Mouse (Mus musculus): Measurements from ENCODE around the gene Fam189a2. TPM values are rescaled to one million over a fixed set of nuclear protein-coding genes. Genes with fewer than 3 reads are reported as not detected.

The Fam189a2 gene
- polyA plus RNA-seq, 1 experiment: 6.4 TPM

GRCm38 (mm10) chr19:23967156-23967555 is 63.7 kb downstream of the Fam189a2 start:
- 51% methylated on average over 2 of the region's 2 CpGs for WGBS
- TF ChIP-seq POLR2A (IDR thresholded peaks at IDR 0.05; ENCODE audit: low read depth, low read length) (no peak), CTCF (IDR thresholded peaks at IDR 0.05; ENCODE audit: extremely low read depth, insufficient read length, insufficient replicate concordance, low read depth, low read length) (no peak)

GRCm38 (mm10) chr19:23966376-23966775 is 64.4 kb downstream of the Fam189a2 start:
- Histone ChIP-seq H3K27ac (ENCODE audit: insufficient read depth, low read depth, low read length) (no peak overlapping the region), H3K36me3 (ENCODE audit: control insufficient read depth, insufficient read depth, low read length) (no peaks in the 10 kb centered on the region), H3K4me3 (ENCODE audit: low read depth, low read length) (no peak overlapping the region), H3K4me1 (ENCODE audit: control insufficient read depth, insufficient read depth, insufficient read length, low read length) (no peaks in the 10 kb centered on the region), H3K27me3 (ENCODE audit: control insufficient read depth, insufficient read depth, low read length) (no peaks in the 10 kb centered on the region)
- TF ChIP-seq CTCF (IDR thresholded peaks at IDR 0.05; ENCODE audit: extremely low read depth, insufficient read length, insufficient replicate concordance, low read depth, low read length) (no peak), POLR2A (IDR thresholded peaks at IDR 0.05; ENCODE audit: low read depth, low read length) (no peak)
- 85% methylated on average over 9 of the region's 9 CpGs for WGBS

More at GRCm38 (mm10) chr19:23967156-23967555, 63.7 kb downstream of the Fam189a2 start:
- H3K27me3 ChIP-seq (ENCODE audit: control insufficient read depth, insufficient read depth, low read length): no peaks in the 10 kb centered on the region
- no peaks in the 10 kb centered on the region for H3K36me3 ChIP-seq (ENCODE audit: control insufficient read depth, insufficient read depth, low read length)
- no peak overlapping the region for H3K4me3 ChIP-seq (ENCODE audit: low read depth, low read length)
- H3K27ac ChIP-seq (ENCODE audit: insufficient read depth, low read depth, low read length): no peak overlapping the region
- no peaks in the 10 kb centered on the region for H3K4me1 ChIP-seq (ENCODE audit: control insufficient read depth, insufficient read depth, insufficient read length, low read length)

- Histone ChIP-seq H3K27ac (ENCODE audit: insufficient read depth, low read depth, low read length) (no peak overlapping the region), H3K4me1 (ENCODE audit: control insufficient read depth, insufficient read depth, insufficient read length, low read length) (no peaks in the 10 kb centered on the region), H3K36me3 (ENCODE audit: control insufficient read depth, insufficient read depth, low read length) (no peaks in the 10 kb centered on the region), H3K27me3 (ENCODE audit: control insufficient read depth, insufficient read depth, low read length) (no peaks in the 10 kb centered on the region), H3K4me3 (ENCODE audit: low read depth, low read length) (no peak overlapping the region)
- TF ChIP-seq CTCF (IDR thresholded peaks at IDR 0.05; ENCODE audit: extremely low read depth, insufficient read length, insufficient replicate concordance, low read depth, low read length) (no peak), POLR2A (IDR thresholded peaks at IDR 0.05; ENCODE audit: low read depth, low read length) (no peak)
- WGBS: 83% methylated on average over 10 of the region's 10 CpGs
Measured at GRCm38 (mm10) chr19:23964401-23964910, 66.4 kb downstream of the Fam189a2 start.

GRCm38 (mm10) chr19:23961516-23961915 is 69.3 kb downstream of the Fam189a2 start:
- TF ChIP-seq POLR2A (IDR thresholded peaks at IDR 0.05; ENCODE audit: low read depth, low read length): no peak
- TF ChIP-seq CTCF (IDR thresholded peaks at IDR 0.05; ENCODE audit: extremely low read depth, insufficient read length, insufficient replicate concordance, low read depth, low read length): peak; percentile 97; the same call in 1 of the 2 replicates
- WGBS: 3% methylated on average over 8 of the region's 8 CpGs
- no peak overlapping the region for H3K4me3 ChIP-seq (ENCODE audit: low read depth, low read length)
- H3K27me3 ChIP-seq (ENCODE audit: control insufficient read depth, insufficient read depth, low read length): no peaks in the 10 kb centered on the region
- H3K36me3 ChIP-seq (ENCODE audit: control insufficient read depth, insufficient read depth, low read length): no peaks in the 10 kb centered on the region
- H3K4me1 ChIP-seq (ENCODE audit: control insufficient read depth, insufficient read depth, insufficient read length, low read length): no peaks in the 10 kb centered on the region
- no peak overlapping the region for H3K27ac ChIP-seq (ENCODE audit: insufficient read depth, low read depth, low read length)

GRCm38 (mm10) chr19:23960831-23961447 is 69.9 kb downstream of the Fam189a2 start:
- H3K4me3 ChIP-seq (ENCODE audit: low read depth, low read length): no peak overlapping the region
- no peak overlapping the region for H3K27ac ChIP-seq (ENCODE audit: insufficient read depth, low read depth, low read length)
- 66% methylated on average over 6 of the region's 6 CpGs for WGBS
- no peaks in the 10 kb centered on the region for H3K27me3 ChIP-seq (ENCODE audit: control insufficient read depth, insufficient read depth, low read length)
- no peak for TF ChIP-seq POLR2A (IDR thresholded peaks at IDR 0.05; ENCODE audit: low read depth, low read length)
- TF ChIP-seq CTCF (IDR thresholded peaks at IDR 0.05; ENCODE audit: extremely low read depth, insufficient read length, insufficient replicate concordance, low read depth, low read length): no peak
- H3K4me1 ChIP-seq (ENCODE audit: control insufficient read depth, insufficient read depth, insufficient read length, low read length): no peaks in the 10 kb centered on the region
- H3K36me3 ChIP-seq (ENCODE audit: control insufficient read depth, insufficient read depth, low read length): no peaks in the 10 kb centered on the region

- TF ChIP-seq CTCF (IDR thresholded peaks at IDR 0.05; ENCODE audit: extremely low read depth, insufficient read length, insufficient replicate concordance, low read depth, low read length) (no peak), POLR2A (IDR thresholded peaks at IDR 0.05; ENCODE audit: low read depth, low read length) (no peak)
- 68% methylated on average over 3 of the region's 3 CpGs for WGBS
Measured at GRCm38 (mm10) chr19:23960275-23960674, 70.5 kb downstream of the Fam189a2 start.

GRCm38 (mm10) chr19:23959870-23960269 is 70.9 kb downstream of the Fam189a2 start:
- Histone ChIP-seq H3K4me3 (ENCODE audit: low read depth, low read length) (no peak overlapping the region), H3K4me1 (ENCODE audit: control insufficient read depth, insufficient read depth, insufficient read length, low read length) (no peaks in the 10 kb centered on the region), H3K27me3 (ENCODE audit: control insufficient read depth, insufficient read depth, low read length) (no peaks in the 10 kb centered on the region), H3K36me3 (ENCODE audit: control insufficient read depth, insufficient read depth, low read length) (no peaks in the 10 kb centered on the region), H3K27ac (ENCODE audit: insufficient read depth, low read depth, low read length) (no peak overlapping the region)
- TF ChIP-seq POLR2A (IDR thresholded peaks at IDR 0.05; ENCODE audit: low read depth, low read length) (no peak), CTCF (IDR thresholded peaks at IDR 0.05; ENCODE audit: extremely low read depth, insufficient read length, insufficient replicate concordance, low read depth, low read length) (no peak)
- WGBS: 29% methylated on average over 7 of the region's 7 CpGs

More at GRCm38 (mm10) chr19:23960275-23960674, 70.5 kb downstream of the Fam189a2 start:
- Histone ChIP-seq H3K27ac (ENCODE audit: insufficient read depth, low read depth, low read length) (no peak overlapping the region), H3K4me1 (ENCODE audit: control insufficient read depth, insufficient read depth, insufficient read length, low read length) (no peaks in the 10 kb centered on the region), H3K4me3 (ENCODE audit: low read depth, low read length) (no peak overlapping the region), H3K27me3 (ENCODE audit: control insufficient read depth, insufficient read depth, low read length) (no peaks in the 10 kb centered on the region), H3K36me3 (ENCODE audit: control insufficient read depth, insufficient read depth, low read length) (no peaks in the 10 kb centered on the region)
